Mouse (Mus musculus): ENCODE measurements at regions not wholly inside any gene's neighbourhood (a gene's known extent, or its start where the extent isn't known, plus 50 kb on each side); places are given as distances from the start of the nearest gene placed in this dataset.

GRCm38 (mm10) chr5:126706701-126707100, 534.9 kb upstream of the Tmem132c start:
- H3K27ac ChIP-seq (replicated peaks in 1 of 2; ENCODE audit: control insufficient read depth in 1 of 2, insufficient read depth in 1 of 2, low read depth in 2 of 2, low read length in 2 of 2): no peak overlapping the region
- no peaks in the 10 kb centered on the region for H3K9me3 ChIP-seq (ENCODE audit: control insufficient read depth, low read length)
- H3K36me3 ChIP-seq (ENCODE audit: control insufficient read depth, insufficient read depth, low read length): no peaks in the 10 kb centered on the region
- no peaks in the 10 kb centered on the region for H3K4me1 ChIP-seq (ENCODE audit: control insufficient read depth in 2 of 2, insufficient read depth in 2 of 2, low read length in 2 of 2)
- ATAC-seq (ENCODE audit: insufficient number of reproducible peaks, insufficient read depth, low FRiP score, low read depth): no peak
- 63% methylated on average over 4 of the region's 4 CpGs for WGBS
- H3K27me3 ChIP-seq (ENCODE audit: control insufficient read depth, insufficient read depth, low read length): 0 out of 2 replicates have a peak, but pooled peaks cover 5% of the 10 kb centered on the region
- H3K4me3 ChIP-seq (ENCODE audit: control insufficient read depth in 1 of 2, insufficient read depth in 1 of 2, low read depth in 1 of 2, low read length in 2 of 2): no peak overlapping the region
- H3K9ac ChIP-seq (ENCODE audit: low read length): no peak overlapping the region
- no peak overlapping the region for H3K4me2 ChIP-seq (ENCODE audit: low read length)

GRCm38 (mm10) chr5:126714672-126715071, 526.9 kb upstream of the Tmem132c start:
- Histone ChIP-seq H3K4me3 (ENCODE audit: control insufficient read depth in 1 of 2, insufficient read depth in 1 of 2, low read depth in 1 of 2, low read length in 2 of 2) (no peak overlapping the region), H3K4me2 (ENCODE audit: low read length) (no peak overlapping the region), H3K27me3 (ENCODE audit: control insufficient read depth, insufficient read depth, low read length) (no peaks in the 10 kb centered on the region), H3K9ac (ENCODE audit: low read length) (no peak overlapping the region), H3K36me3 (ENCODE audit: control insufficient read depth, insufficient read depth, low read length) (no peaks in the 10 kb centered on the region), H3K27ac (replicated peaks in 1 of 2; ENCODE audit: control insufficient read depth in 1 of 2, insufficient read depth in 1 of 2, low read depth in 2 of 2, low read length in 2 of 2) (no peak overlapping the region), H3K9me3 (ENCODE audit: control insufficient read depth, low read length) (no peaks in the 10 kb centered on the region; the same call in 1 of the 2 replicates), H3K4me1 (ENCODE audit: control insufficient read depth in 2 of 2, insufficient read depth in 2 of 2, low read length in 2 of 2) (no peaks in the 10 kb centered on the region)
- no peak for ATAC-seq (ENCODE audit: insufficient number of reproducible peaks, insufficient read depth, low FRiP score, low read depth)
- 22% methylated on average over 6 of the region's 6 CpGs for WGBS

DNA sequence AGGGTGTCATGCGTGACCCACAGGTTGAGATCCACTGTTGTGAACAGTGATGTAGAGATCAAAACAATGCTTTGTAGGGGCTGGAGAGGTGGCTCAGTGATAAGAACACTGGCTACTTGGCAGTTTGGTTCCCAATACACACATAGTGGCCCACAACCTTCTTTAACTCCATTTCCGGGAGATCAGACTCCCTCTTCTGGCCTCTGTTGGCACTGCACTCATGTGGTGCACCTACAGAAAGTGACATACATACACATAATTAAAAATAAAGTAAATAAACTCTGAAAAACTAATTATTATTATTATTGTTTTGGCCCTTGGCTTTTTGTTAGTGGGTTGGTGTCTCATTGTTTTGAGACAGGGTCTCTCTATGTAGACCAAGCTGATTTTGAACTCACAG, 523.2 kb upstream of the Tmem132c start:
- WGBS: 93% methylated on average over 2 of the region's 2 CpGs
- no peaks in the 10 kb centered on the region; the same call in 1 of the 2 replicates for H3K9me3 ChIP-seq (ENCODE audit: control insufficient read depth, low read length)

GRCm38 (mm10) chr5:126721300-126721699, 520.3 kb upstream of the Tmem132c start:
- H3K9ac ChIP-seq (ENCODE audit: low read length): no peak overlapping the region
- no peak overlapping the region for H3K4me3 ChIP-seq (ENCODE audit: control insufficient read depth in 1 of 2, insufficient read depth in 1 of 2, low read depth in 1 of 2, low read length in 2 of 2)
- H3K27ac ChIP-seq (replicated peaks in 1 of 2; ENCODE audit: control insufficient read depth in 1 of 2, insufficient read depth in 1 of 2, low read depth in 2 of 2, low read length in 2 of 2): no peak overlapping the region
- no peak for ATAC-seq (ENCODE audit: insufficient number of reproducible peaks, insufficient read depth, low FRiP score, low read depth)
- no peaks in the 10 kb centered on the region for H3K27me3 ChIP-seq (ENCODE audit: control insufficient read depth, insufficient read depth, low read length)
- no peaks in the 10 kb centered on the region for H3K36me3 ChIP-seq (ENCODE audit: control insufficient read depth, insufficient read depth, low read length)
- no peak overlapping the region for H3K4me2 ChIP-seq (ENCODE audit: low read length)
- no peaks in the 10 kb centered on the region; the same call in 1 of the 2 replicates for H3K9me3 ChIP-seq (ENCODE audit: control insufficient read depth, low read length)
- WGBS: 70% methylated on average over 2 of the region's 2 CpGs
- H3K4me1 ChIP-seq (ENCODE audit: control insufficient read depth in 2 of 2, insufficient read depth in 2 of 2, low read length in 2 of 2): no peaks in the 10 kb centered on the region

More for the DNA sequence above, 523.2 kb upstream of the Tmem132c start:
- Histone ChIP-seq H3K4me1 (ENCODE audit: control insufficient read depth in 2 of 2, insufficient read depth in 2 of 2, low read length in 2 of 2) (no peaks in the 10 kb centered on the region), H3K4me2 (ENCODE audit: low read length) (no peak overlapping the region), H3K36me3 (ENCODE audit: control insufficient read depth, insufficient read depth, low read length) (no peaks in the 10 kb centered on the region), H3K9ac (ENCODE audit: low read length) (no peak overlapping the region), H3K27ac (replicated peaks in 1 of 2; ENCODE audit: control insufficient read depth in 1 of 2, insufficient read depth in 1 of 2, low read depth in 2 of 2, low read length in 2 of 2) (no peak overlapping the region), H3K27me3 (ENCODE audit: control insufficient read depth, insufficient read depth, low read length) (no peaks in the 10 kb centered on the region), H3K4me3 (ENCODE audit: control insufficient read depth in 1 of 2, insufficient read depth in 1 of 2, low read depth in 1 of 2, low read length in 2 of 2) (no peak overlapping the region)
- ATAC-seq (ENCODE audit: insufficient number of reproducible peaks, insufficient read depth, low FRiP score, low read depth): no peak

GRCm38 (mm10) chr5:126723304-126724295, 518.0 kb upstream of the Tmem132c start:
- H3K4me3 ChIP-seq (ENCODE audit: control insufficient read depth in 1 of 2, insufficient read depth in 1 of 2, low read depth in 1 of 2, low read length in 2 of 2): no peak overlapping the region
- 61% methylated on average over 10 of the region's 10 CpGs for WGBS
- H3K27ac ChIP-seq (replicated peaks in 1 of 2; ENCODE audit: control insufficient read depth in 1 of 2, insufficient read depth in 1 of 2, low read depth in 2 of 2, low read length in 2 of 2): no peak overlapping the region
- no peaks in the 10 kb centered on the region; the same call in 1 of the 2 replicates for H3K9me3 ChIP-seq (ENCODE audit: control insufficient read depth, low read length)
- H3K4me1 ChIP-seq (ENCODE audit: control insufficient read depth in 2 of 2, insufficient read depth in 2 of 2, low read length in 2 of 2): no peaks in the 10 kb centered on the region
- no peak overlapping the region for H3K9ac ChIP-seq (ENCODE audit: low read length)
- no peak overlapping the region for H3K4me2 ChIP-seq (ENCODE audit: low read length)
- no peaks in the 10 kb centered on the region for H3K36me3 ChIP-seq (ENCODE audit: control insufficient read depth, insufficient read depth, low read length)
- no peaks in the 10 kb centered on the region for H3K27me3 ChIP-seq (ENCODE audit: control insufficient read depth, insufficient read depth, low read length)
- no peak for ATAC-seq (ENCODE audit: insufficient number of reproducible peaks, insufficient read depth, low FRiP score, low read depth)

DNA sequence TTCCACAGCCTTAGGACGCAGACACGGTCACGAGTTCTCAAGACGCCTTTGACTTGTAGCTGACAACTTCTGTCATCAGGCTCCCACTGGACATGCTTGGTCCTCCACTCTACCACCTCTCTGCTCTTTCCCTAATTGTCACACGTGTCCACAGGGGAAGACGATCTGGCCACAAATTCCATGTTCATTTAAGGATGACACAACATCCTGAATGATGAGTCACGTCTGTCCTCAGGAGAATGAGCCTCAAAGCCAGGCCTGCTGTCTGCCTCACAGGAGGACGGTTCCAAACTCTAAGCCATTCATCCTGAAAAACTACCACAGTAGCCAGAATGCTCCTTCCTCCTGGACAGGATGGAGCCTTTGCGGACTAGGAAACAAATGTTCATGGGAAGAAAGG, 517.3 kb upstream of the Tmem132c start:
- Histone ChIP-seq H3K9me3 (ENCODE audit: control insufficient read depth, low read length) (no peaks in the 10 kb centered on the region), H3K9ac (ENCODE audit: low read length) (no peak overlapping the region), H3K4me1 (ENCODE audit: control insufficient read depth in 2 of 2, insufficient read depth in 2 of 2, low read length in 2 of 2) (no peaks in the 10 kb centered on the region), H3K36me3 (ENCODE audit: control insufficient read depth, insufficient read depth, low read length) (no peaks in the 10 kb centered on the region), H3K27me3 (ENCODE audit: control insufficient read depth, insufficient read depth, low read length) (no peaks in the 10 kb centered on the region), H3K4me3 (ENCODE audit: control insufficient read depth in 1 of 2, insufficient read depth in 1 of 2, low read depth in 1 of 2, low read length in 2 of 2) (no peak overlapping the region), H3K4me2 (ENCODE audit: low read length) (no peak overlapping the region), H3K27ac (replicated peaks in 1 of 2; ENCODE audit: control insufficient read depth in 1 of 2, insufficient read depth in 1 of 2, low read depth in 2 of 2, low read length in 2 of 2) (no peak overlapping the region)
- WGBS: 62% methylated on average over 9 of the region's 9 CpGs
- no peak for ATAC-seq (ENCODE audit: insufficient number of reproducible peaks, insufficient read depth, low FRiP score, low read depth)

- no peak overlapping the region for H3K27ac ChIP-seq (replicated peaks in 1 of 2; ENCODE audit: control insufficient read depth in 1 of 2, insufficient read depth in 1 of 2, low read depth in 2 of 2, low read length in 2 of 2)
- ATAC-seq (ENCODE audit: insufficient number of reproducible peaks, insufficient read depth, low FRiP score, low read depth): no peak
- no peaks in the 10 kb centered on the region for H3K27me3 ChIP-seq (ENCODE audit: control insufficient read depth, insufficient read depth, low read length)
- H3K4me3 ChIP-seq (ENCODE audit: control insufficient read depth in 1 of 2, insufficient read depth in 1 of 2, low read depth in 1 of 2, low read length in 2 of 2): peak overlapping the region in 1 of 2 experiments; percentile 19; a peak in 2 of 4 replicates
- peak overlapping the region; percentile 21; the same call in 1 of the 2 replicates for H3K9ac ChIP-seq (ENCODE audit: low read length)
- no peaks in the 10 kb centered on the region for H3K9me3 ChIP-seq (ENCODE audit: control insufficient read depth, low read length)
- H3K36me3 ChIP-seq (ENCODE audit: control insufficient read depth, insufficient read depth, low read length): no peaks in the 10 kb centered on the region
- H3K4me2 ChIP-seq (ENCODE audit: low read length): peak overlapping the region; percentile 56
- H3K4me1 ChIP-seq (ENCODE audit: control insufficient read depth in 2 of 2, insufficient read depth in 2 of 2, low read length in 2 of 2): no peaks in the 10 kb centered on the region; a peak in 1 of 4 replicates
- 1% methylated on average over 12 of the region's 15 CpGs for whole genome bisulfite sequencing
Observed at GRCm38 (mm10) chr5:126733470-126733869, 508.1 kb upstream of the Tmem132c start.
